Mouse (Mus musculus): Measurements from ENCODE around the gene Gm27021. TPM values are rescaled to one million over a fixed set of nuclear protein-coding genes. Genes with fewer than 3 reads are reported as not detected.

Gene Gm27021
- polyA plus RNA-seq, 1 experiment from 2014 or later: 5.5 TPM

DNA sequence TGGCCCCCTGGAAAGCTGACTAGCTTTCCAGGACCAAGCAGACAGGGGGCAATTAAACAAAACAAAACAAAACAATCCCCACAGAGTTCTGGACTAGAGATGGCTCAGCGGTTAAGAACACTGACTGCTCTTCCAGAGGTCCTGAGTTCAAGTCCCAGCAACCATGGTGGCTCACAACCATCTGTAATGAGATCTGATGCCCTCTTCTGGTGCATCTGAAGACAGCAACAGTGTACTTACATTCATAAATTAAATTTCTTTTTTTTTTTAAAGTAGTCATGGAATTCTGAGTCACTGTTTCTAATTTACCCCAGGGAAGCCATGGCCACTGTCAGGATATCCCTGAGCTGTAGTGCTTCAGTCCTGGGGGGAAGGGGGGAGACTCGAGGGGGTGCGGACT is 53.4 kb downstream of the Gm27021 start:
- no peaks in the 10 kb centered on the region for H3K9me3 ChIP-seq
- H3K4me2 ChIP-seq: no peak overlapping the region
- no peak overlapping the region for H3K4me3 ChIP-seq
- no peak for ATAC-seq (ENCODE audit: low read depth)
- no peaks in the 10 kb centered on the region for H3K27me3 ChIP-seq
- 93% methylated on average over 3 of the region's 3 CpGs for WGBS
- no peaks in the 10 kb centered on the region for H3K36me3 ChIP-seq
- H3K9ac ChIP-seq: no peak overlapping the region
- H3K27ac ChIP-seq (replicated peaks): no peak overlapping the region
- H3K4me1 ChIP-seq (replicated peaks): peaks cover 26% of the 10 kb centered on the region

DNA sequence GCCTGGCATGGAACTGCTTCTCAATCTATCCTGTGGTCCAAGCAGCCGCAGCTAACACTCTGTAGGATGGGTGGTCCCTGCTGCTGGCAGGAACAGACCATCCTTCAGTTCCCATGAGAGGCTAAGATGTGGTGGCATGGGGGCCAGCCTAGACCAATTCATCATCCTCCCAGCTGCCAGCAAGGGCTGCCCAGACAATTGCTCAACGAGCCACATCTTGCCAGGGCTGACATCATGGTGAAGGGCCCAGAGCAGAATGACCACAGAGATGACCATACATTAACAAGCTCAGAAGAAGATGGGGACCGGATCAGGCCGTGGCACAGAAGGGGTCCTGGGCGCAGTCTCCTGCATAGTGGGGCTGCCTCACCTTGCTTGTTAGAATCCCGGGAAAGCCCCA is 57.1 kb downstream of the Gm27021 start:
- Histone ChIP-seq H3K9ac (no peak overlapping the region), H3K4me1 (replicated peaks) (no peaks in the 10 kb centered on the region), H3K27me3 (no peaks in the 10 kb centered on the region), H3K4me3 (no peak overlapping the region), H3K36me3 (no peaks in the 10 kb centered on the region), H3K4me2 (no peak overlapping the region), H3K9me3 (no peaks in the 10 kb centered on the region), H3K27ac (replicated peaks) (no peak overlapping the region)
- 85% methylated on average over 6 of the region's 6 CpGs for WGBS
- no peak for ATAC-seq (ENCODE audit: low read depth)

DNA sequence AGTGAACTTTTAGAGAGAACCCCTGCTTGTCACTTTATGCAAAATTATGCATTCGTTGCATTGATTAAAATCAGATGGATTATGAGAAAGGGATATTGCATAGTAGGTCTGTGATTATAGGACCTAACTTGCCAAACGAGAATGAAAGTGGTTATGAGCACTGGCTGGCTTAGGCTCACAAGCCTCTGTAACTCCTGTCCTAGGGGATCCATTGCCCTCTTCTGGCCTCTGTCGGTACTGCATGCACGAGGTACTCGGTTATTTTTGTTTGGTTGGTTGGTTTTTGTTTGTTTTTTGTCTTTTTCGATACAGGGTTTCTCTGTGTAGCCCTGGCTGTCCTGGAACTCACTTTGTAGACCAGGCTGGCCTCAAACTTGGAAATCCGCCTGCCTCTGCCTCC is 60.0 kb downstream of the Gm27021 start:
- 11% methylated on average over 7 of the region's 7 CpGs for WGBS
- H3K4me1 ChIP-seq (replicated peaks): peaks cover 3% of the 10 kb centered on the region
- no peak for ATAC-seq (ENCODE audit: low read depth)
- H3K9me3 ChIP-seq: no peaks in the 10 kb centered on the region
- no peak overlapping the region for H3K4me3 ChIP-seq
- no peaks in the 10 kb centered on the region for H3K27me3 ChIP-seq
- H3K36me3 ChIP-seq: no peaks in the 10 kb centered on the region
- H3K4me2 ChIP-seq: no peak overlapping the region
- H3K9ac ChIP-seq: no peak overlapping the region
- H3K27ac ChIP-seq (replicated peaks): no peak overlapping the region

DNA sequence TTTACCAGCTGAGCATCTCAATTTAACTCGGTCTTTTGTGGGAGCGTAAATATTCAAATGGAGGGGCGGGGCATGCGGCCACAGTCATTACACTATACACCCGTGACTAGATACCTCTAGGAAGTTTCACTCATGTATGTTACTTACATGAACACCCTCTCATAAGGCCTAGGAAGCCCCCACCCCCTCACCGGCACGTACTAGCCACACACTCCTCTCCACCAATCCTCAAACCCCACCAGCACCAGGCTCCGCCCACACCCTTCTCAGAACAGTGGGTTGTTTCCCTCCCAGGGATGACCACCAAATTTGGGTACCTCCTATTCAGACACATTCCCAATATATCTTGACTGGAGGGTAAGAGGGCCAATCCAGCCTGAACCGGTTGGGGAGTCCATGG is 60.4 kb downstream of the Gm27021 start:
- H3K4me2 ChIP-seq: no peak overlapping the region
- 83% methylated on average over 9 of the region's 9 CpGs for WGBS
- no peaks in the 10 kb centered on the region for H3K36me3 ChIP-seq
- H3K9ac ChIP-seq: no peak overlapping the region
- H3K9me3 ChIP-seq: no peaks in the 10 kb centered on the region
- H3K4me1 ChIP-seq (replicated peaks): peaks cover 7% of the 10 kb centered on the region
- H3K27ac ChIP-seq (replicated peaks): no peak overlapping the region
- no peak overlapping the region for H3K4me3 ChIP-seq
- H3K27me3 ChIP-seq: no peaks in the 10 kb centered on the region
- peak; percentile 34; the same call in 1 of the 2 replicates for ATAC-seq (ENCODE audit: low read depth)

DNA sequence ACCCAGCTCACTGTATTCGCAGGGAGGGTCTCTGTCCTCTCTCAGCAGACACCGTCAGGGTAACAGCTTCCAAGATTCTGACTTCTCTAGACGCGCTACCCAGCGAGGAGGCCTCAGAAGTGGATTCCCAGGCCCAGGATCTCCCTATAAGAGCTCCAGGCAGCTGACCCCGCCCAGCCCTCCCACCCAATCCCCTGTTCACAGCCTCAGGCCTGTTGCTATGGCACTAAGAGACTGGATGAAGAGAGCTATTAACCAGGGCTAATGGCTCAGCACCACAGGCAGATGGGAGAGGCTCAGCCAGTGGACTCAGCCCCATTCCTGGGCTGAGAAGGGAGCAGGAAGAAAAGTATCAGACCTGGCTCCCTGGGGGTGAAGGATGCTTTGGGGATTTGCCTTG is 65.2 kb downstream of the Gm27021 start:
- Histone ChIP-seq H3K9me3 (no peaks in the 10 kb centered on the region), H3K27me3 (no peaks in the 10 kb centered on the region), H3K36me3 (no peaks in the 10 kb centered on the region), H3K9ac (no peak overlapping the region), H3K4me2 (no peak overlapping the region), H3K4me3 (no peak overlapping the region), H3K27ac (replicated peaks) (0 out of 2 replicates have a peak overlapping the region, but pooled peaks have one; percentile 49), H3K4me1 (replicated peaks) (peaks cover 20% of the 10 kb centered on the region)
- WGBS: 38% methylated on average over 6 of the region's 6 CpGs
- ATAC-seq (ENCODE audit: low read depth): peak; percentile 38; the same call in 1 of the 2 replicates

DNA sequence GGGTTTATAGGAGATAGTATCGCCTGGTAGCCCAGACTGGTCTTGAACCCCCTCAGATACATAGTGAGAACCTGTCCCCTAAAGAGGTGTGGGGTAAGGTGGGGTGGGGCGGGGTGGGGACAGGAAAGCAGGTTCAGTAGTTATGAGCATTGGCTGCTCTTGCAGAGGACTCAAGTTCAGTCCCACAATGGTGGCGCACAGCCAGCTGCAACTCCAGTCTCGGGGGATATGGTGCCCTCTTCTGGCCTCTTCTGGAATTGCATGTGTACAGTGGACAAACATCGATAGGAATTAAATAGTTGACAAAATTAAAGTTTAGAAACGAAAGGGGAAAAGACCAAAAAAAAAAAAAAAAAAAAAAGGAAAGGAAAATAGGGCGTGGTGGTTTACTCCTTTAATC is 68.4 kb downstream of the Gm27021 start:
- H3K9ac ChIP-seq: no peak overlapping the region
- 50% methylated on average over 7 of the region's 7 CpGs for WGBS
- no peaks in the 10 kb centered on the region for H3K27me3 ChIP-seq
- H3K27ac ChIP-seq (replicated peaks): no peak overlapping the region
- no peak for ATAC-seq (ENCODE audit: low read depth)
- no peak overlapping the region for H3K4me3 ChIP-seq
- H3K36me3 ChIP-seq: no peaks in the 10 kb centered on the region
- no peak overlapping the region for H3K4me2 ChIP-seq
- H3K9me3 ChIP-seq: no peaks in the 10 kb centered on the region
- peaks cover 20% of the 10 kb centered on the region for H3K4me1 ChIP-seq (replicated peaks)

DNA sequence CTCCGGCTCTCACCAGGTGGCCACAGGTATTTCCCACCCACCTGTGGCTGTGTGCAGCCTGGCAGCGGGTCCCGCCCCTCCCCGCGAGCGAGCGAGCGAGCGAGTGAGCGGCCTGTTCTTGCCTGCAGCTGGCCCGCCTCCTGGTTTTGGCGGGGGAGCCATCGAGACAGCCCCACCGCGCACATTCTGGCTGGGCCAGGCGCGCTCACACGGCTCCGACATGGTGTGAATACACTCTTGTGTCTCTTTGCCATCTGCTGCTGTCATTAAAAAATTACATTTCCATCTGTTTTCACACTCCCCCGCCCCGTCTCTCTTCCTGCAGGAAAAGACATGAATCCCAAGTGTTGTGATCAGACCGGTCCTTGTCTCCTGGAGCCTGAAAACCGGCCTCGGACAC is 69.3 kb downstream of the Gm27021 start:
- Histone ChIP-seq H3K27me3 (no peaks in the 10 kb centered on the region), H3K9ac (no peak overlapping the region), H3K9me3 (no peaks in the 10 kb centered on the region), H3K36me3 (no peaks in the 10 kb centered on the region), H3K4me2 (peak overlapping the region; percentile 8; the same call in 1 of the 2 replicates), H3K4me1 (replicated peaks) (peaks cover 20% of the 10 kb centered on the region), H3K4me3 (no peak overlapping the region), H3K27ac (replicated peaks) (no peak overlapping the region)
- 18% methylated on average over 24 of the region's 24 CpGs for WGBS
- peak; percentile 78 for ATAC-seq (ENCODE audit: low read depth)

DNA sequence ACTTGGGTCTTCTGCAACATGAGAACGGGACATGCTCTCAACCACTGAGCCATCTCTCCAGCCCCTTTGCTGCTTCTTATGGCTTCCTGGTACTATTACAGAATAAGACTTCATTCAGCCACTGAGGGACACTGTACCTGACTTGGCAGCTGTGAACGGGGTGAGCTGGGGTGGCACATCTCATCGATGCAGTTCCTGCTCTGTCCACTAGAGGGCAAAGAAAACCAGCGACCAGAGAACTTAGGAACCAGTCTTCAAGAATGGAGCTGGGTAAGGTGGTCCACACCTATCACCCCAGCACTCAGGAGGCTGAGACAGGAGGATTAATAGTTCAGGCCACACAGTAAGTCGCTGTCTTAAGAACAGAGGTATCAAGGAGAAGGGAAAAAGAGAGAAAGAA is 71.9 kb downstream of the Gm27021 start:
- 9% methylated on average over 5 of the region's 5 CpGs for WGBS

DNA sequence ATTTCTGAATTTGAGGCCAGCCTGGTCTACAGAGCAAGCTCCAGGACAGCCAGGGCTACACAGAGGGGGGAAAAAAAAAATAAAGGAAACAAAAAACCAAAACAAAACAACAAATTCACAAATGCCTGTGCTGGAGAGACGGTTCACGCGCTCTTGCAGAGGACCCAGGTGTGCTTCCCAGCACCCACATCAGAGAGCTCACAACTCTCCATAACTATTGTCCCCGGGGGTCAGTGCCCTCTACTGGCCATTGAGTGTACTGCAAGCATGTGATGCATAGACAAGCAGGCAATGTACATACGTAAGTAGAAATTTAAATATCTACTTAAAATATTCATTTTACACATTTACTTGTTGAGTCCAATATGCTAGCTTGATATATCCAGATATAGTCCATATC is 73.3 kb downstream of the Gm27021 start:
- H3K4me2 ChIP-seq: no peak overlapping the region
- H3K27me3 ChIP-seq: no peaks in the 10 kb centered on the region
- no peak overlapping the region for H3K4me3 ChIP-seq
- H3K9me3 ChIP-seq: no peaks in the 10 kb centered on the region
- H3K4me1 ChIP-seq (replicated peaks): peaks cover 21% of the 10 kb centered on the region
- no peak overlapping the region for H3K9ac ChIP-seq
- H3K27ac ChIP-seq (replicated peaks): no peak overlapping the region
- ATAC-seq (ENCODE audit: low read depth): no peak
- no peaks in the 10 kb centered on the region for H3K36me3 ChIP-seq
- WGBS: 90% methylated on average over 5 of the region's 5 CpGs

More for the DNA sequence above, 71.9 kb downstream of the Gm27021 start:
- Histone ChIP-seq H3K4me3 (no peak overlapping the region), H3K4me2 (no peak overlapping the region), H3K27me3 (no peaks in the 10 kb centered on the region), H3K9me3 (no peaks in the 10 kb centered on the region), H3K27ac (replicated peaks) (no peak overlapping the region), H3K9ac (no peak overlapping the region), H3K36me3 (no peaks in the 10 kb centered on the region), H3K4me1 (replicated peaks) (peaks cover 15% of the 10 kb centered on the region)
- ATAC-seq (ENCODE audit: low read depth): no peak

DNA sequence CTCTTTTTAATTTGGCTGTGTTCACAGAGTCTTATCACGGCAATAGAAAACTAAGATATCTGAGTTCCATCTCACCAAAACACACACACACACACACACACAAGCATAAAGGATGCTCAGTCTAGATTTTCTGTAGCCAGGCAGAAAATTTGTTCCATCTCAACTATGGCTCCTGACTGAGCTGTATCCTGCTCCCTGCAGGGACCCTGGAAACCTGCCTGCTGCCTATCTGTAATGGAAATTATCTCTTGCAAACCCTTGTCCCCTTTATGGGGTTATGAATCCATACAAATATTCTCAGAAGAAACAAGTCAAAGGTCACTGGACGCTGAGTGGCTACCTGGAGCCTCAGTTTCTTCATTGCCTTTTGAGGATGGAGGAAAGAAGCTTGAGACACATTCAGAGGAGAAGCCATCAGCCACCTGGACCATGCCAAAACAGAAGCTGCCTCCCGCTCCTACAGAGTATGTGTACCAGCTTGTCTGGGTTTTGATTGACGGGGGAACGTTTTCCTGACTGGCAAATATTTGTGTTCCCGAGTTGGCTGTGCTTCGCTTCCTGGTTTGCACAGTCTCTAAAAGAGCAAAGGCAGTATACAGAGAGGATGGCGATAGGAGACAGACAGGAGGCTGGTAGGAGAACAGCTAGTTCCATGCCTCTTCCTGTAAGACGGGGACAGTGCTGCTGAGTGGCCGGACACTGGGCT is 76.1 kb downstream of the Gm27021 start:
- no peak for ATAC-seq (ENCODE audit: low read depth)
- H3K4me1 ChIP-seq (replicated peaks): peaks cover 28% of the 10 kb centered on the region
- no peak overlapping the region for H3K9ac ChIP-seq
- no peak overlapping the region for H3K4me2 ChIP-seq
- no peak overlapping the region for H3K4me3 ChIP-seq
- H3K27ac ChIP-seq (replicated peaks): no peak overlapping the region
- 86% methylated on average over 10 of the region's 10 CpGs for WGBS
- H3K27me3 ChIP-seq: no peaks in the 10 kb centered on the region
- no peaks in the 10 kb centered on the region for H3K9me3 ChIP-seq
- H3K36me3 ChIP-seq: no peaks in the 10 kb centered on the region

DNA sequence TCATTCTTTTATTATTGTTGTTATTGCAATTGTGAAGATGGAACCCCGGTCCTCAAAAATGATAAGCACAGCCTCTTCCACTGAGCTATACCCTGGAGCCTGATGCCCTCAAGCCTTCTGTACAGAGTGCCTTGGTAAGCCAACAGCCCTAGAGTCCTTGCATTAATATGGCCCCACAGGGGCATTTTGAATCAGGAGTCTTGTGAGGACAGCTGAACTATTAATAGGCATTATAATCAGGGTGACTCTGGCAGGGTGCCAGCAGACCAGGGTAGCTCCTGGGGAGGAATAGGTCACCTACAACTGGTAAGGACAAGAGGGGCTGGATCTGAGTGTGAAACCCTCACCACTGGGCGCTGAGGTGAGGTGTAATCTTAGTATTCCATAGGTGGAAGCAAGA is 78.0 kb downstream of the Gm27021 start:
- Histone ChIP-seq H3K4me1 (replicated peaks) (peaks cover 28% of the 10 kb centered on the region), H3K4me3 (peak overlapping the region; percentile 47), H3K36me3 (no peaks in the 10 kb centered on the region), H3K4me2 (peak overlapping the region; percentile 71), H3K27ac (replicated peaks) (peak overlapping the region; percentile 75), H3K9ac (peak overlapping the region; percentile 68), H3K27me3 (no peaks in the 10 kb centered on the region), H3K9me3 (no peaks in the 10 kb centered on the region)
- ATAC-seq (ENCODE audit: low read depth): no peak
- 63% methylated on average over 2 of the region's 2 CpGs for WGBS

DNA sequence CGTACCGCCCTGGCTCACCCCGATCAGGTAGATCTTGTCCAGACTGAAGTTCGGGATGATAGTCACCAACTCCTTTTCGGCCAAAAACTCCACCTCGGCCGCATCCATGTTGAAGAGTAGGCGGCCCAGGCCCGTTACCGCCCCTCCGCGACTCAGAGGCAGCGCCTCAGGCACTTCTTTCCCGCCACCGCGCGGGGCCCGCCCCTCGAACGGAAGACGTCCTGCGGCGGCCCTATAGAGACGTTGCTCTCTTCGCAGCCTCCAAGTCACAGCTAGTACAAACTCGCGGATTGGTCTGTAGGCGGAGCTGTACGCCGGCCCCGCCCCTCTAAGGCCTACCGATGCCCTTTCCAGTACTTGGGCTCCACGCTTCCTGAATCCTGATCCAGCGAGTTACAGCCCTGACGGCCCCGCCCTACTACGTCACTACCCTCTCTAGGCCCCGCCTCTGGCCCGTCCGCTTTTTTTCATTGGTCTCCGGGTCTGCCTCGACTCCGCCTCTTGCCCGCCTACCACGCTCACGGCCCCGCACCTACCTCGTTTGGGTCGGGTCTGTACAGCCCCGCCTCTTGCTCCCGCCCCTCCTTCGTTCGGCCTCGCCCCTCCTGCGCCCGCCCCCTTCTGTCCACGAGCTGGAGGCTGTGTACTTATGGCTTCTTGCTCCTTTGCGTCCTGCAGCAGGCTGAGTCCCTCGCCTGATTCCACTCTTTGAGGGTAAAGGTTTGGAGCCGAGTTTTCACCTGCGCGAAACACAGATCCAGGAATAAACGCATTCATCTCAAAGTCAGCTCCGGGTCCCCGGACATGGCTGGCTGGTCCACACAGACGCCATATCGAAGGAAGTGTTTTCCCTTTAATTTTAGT is 78.7 kb downstream of the Gm27021 start, which contains the start of gene Gins2:
TSS of gene Gins2 (minus strand) at position 397 of the 864 bp plus-strand sequence.
- no peaks in the 10 kb centered on the region for H3K27me3 ChIP-seq
- no peaks in the 10 kb centered on the region for H3K36me3 ChIP-seq
- peak; percentile 99 for ATAC-seq (ENCODE audit: low read depth)
- no peaks in the 10 kb centered on the region for H3K9me3 ChIP-seq
- peak within 1 kb of the TSS; percentile 71 for H3K4me2 ChIP-seq
- peak within 1 kb of the TSS; percentile 75 for H3K27ac ChIP-seq (replicated peaks)
- H3K4me3 ChIP-seq: peak within 1 kb of the TSS; percentile 47
- peaks cover 32% of the 10 kb centered on the region for H3K4me1 ChIP-seq (replicated peaks)
- under 1% methylated on average over 67 of the region's 67 CpGs for WGBS
- H3K9ac ChIP-seq: peak within 1 kb of the TSS; percentile 72
